Mouse (Mus musculus): ENCODE results near the gene Ddx31. TPM values are rescaled to one million over a fixed set of nuclear protein-coding genes. Genes with fewer than 3 reads are reported as not detected.

Gene Ddx31
- polyA plus RNA-seq, 1 experiment from 2014 or later = 10.5 TPM

DNA sequence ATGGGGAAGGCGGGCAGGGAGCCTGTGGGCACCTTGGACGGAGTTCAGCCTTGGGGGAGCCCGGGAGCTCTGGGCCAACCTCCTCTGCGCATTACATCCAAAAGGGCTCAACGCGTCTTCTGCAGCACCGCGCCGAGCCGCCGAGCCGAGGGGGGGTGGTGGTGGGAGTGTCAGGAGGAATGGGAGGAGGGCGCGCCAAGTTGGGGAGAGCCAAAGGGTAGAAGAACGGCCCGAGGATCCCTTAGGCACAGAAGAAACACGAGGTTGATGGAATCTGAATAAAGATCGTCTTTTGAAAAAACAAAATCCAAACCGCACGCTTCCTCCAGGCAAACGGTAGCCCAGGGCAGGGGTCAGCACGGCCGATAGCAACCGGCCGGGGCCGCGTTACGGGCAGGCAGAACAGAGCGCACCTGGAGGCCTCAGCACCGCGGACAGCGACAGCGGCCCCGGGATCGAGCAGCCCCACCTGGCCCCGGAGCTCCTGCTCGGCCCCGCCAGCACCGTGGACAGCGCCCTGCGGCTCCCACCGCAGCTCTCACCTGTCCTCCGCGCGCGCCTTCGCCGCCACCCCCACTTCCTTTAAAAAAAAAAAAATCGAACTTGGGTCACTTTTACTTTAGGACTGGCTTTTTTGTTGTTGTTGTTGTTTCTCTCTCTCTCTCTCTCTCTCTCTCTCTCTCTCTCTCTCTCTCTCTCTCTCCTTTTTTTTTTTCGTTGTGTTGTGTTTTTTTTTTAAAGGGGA is 75.7 kb downstream of the Ddx31 start:
- under 1% methylated on average over 47 of the region's 50 CpGs for WGBS
- H3K9ac ChIP-seq = 0 out of 2 replicates have a peak overlapping the region, but pooled peaks have one; percentile 32
- H3K27me3 ChIP-seq = peaks cover 99% of the 10 kb centered on the region
- peak overlapping the region; percentile 33 for H3K4me2 ChIP-seq
- peaks cover 36% of the 10 kb centered on the region for H3K4me1 ChIP-seq (replicated peaks)
- H3K9me3 ChIP-seq = no peaks in the 10 kb centered on the region
- H3K36me3 ChIP-seq = no peaks in the 10 kb centered on the region
- no peak overlapping the region for H3K27ac ChIP-seq (replicated peaks)
- no peak for ATAC-seq (ENCODE audit: low read depth)
- peak overlapping the region; percentile 20 for H3K4me3 ChIP-seq

DNA sequence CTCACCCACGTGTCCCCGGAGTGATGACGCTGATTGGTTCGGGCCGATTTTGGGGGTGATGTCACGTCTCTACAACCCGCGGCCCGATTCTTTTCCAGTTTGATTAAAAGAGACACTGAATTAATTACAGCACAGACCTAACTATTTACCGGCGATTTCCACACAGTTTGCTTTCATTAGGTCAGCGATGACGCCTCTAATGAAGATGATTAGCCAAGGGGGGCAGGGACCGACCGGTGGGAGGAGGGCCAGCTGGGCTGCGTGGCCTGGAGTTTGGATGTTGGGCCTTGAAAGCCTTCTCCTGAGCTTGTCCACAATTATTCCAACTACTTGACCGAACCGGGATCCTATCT is 76.3 kb downstream of the Ddx31 start, which contains the start of gene Barhl1:
TSS of gene Barhl1 (minus strand) at position 156 of the 353 bp plus-strand sequence.
- 2% methylated on average over 18 of the region's 18 CpGs for WGBS

DNA sequence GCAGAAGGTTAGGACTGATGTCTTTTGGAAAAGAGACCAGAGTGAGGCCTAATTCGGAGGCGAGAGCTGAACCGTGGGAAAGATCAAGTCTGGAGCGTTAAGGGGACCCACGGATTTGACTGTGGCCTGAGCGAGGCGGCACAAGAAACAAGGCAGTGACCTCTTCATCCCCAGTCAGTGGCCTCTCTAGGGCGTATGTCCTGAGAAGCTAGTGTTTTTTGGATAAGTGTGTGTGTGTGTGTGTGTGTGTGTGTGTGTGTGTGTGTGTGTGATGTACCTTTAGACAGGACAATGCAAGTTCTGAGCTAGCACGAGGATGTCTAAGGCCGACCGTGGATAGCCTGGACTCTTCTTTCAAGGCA is 76.9 kb downstream of the Ddx31 start:
- ATAC-seq (ENCODE audit: low read depth) = no peak
- H3K9me3 ChIP-seq = no peaks in the 10 kb centered on the region
- no peak overlapping the region for H3K27ac ChIP-seq (replicated peaks)
- 0 out of 2 replicates have a peak overlapping the region, but pooled peaks have one; percentile 24 for H3K4me3 ChIP-seq
- 3% methylated on average over 11 of the region's 11 CpGs for WGBS
- H3K36me3 ChIP-seq = no peaks in the 10 kb centered on the region
- peaks cover 24% of the 10 kb centered on the region for H3K4me1 ChIP-seq (replicated peaks)
- no peak overlapping the region for H3K9ac ChIP-seq
- H3K4me2 ChIP-seq = peak overlapping the region; percentile 43
- H3K27me3 ChIP-seq = peaks cover 99% of the 10 kb centered on the region

More for the DNA sequence above, 76.3 kb downstream of the Ddx31 start, which contains the start of gene Barhl1:
- peak within 1 kb of the TSS; percentile 24 for H3K4me3 ChIP-seq
- H3K4me1 ChIP-seq (replicated peaks) = peaks cover 30% of the 10 kb centered on the region
- no peak for ATAC-seq (ENCODE audit: low read depth)
- H3K36me3 ChIP-seq = no peaks in the 10 kb centered on the region
- H3K9me3 ChIP-seq = no peaks in the 10 kb centered on the region
- peak within 1 kb of the TSS; percentile 38; the same call in 1 of the 2 replicates for H3K27ac ChIP-seq (replicated peaks)
- H3K9ac ChIP-seq = peak within 1 kb of the TSS; percentile 43
- H3K27me3 ChIP-seq = peaks cover 99% of the 10 kb centered on the region
- peak within 1 kb of the TSS; percentile 43 for H3K4me2 ChIP-seq

DNA sequence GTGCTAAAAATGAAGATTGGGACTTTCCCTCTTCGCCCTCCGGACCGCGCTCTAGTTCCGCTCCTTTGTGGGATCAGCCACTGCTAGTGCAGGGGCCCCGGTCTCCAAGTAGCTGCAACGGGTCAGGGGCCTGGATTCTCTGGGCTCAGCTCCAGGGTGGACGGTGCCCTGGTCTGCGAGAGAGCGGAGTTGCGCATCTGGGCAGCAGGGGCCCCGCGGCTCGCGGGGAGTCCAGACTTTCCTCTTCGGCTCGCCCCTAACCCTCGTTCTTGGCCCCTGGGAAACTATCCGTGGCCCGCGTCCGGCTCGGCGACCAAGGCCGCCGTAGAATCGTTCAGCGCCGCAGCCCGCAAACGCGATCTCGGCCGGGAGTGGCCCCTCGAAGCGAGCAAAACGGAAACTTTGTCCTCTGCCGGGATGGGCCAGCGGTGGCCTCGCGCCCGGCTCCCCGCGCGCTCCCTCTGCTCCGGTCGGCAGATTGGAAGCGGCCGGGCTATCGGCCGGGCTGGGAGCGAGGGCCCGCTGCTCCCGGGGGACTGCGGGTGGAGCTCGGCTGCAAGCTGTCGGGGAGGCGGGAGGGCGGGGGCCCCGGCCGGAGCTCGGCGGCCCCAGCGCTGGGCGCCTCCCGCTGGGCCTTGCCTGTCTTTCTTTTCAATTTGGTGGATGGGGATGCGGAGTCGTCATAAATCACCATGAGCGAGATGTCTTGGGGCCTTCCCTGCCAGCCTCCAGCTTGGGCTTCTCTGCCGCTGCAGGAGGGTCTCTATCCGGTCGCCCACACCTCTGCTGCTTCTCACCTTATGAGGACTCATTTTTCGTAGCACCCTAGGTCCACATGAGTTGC is 77.5 kb downstream of the Ddx31 start:
- no peak for ATAC-seq (ENCODE audit: low read depth)

DNA sequence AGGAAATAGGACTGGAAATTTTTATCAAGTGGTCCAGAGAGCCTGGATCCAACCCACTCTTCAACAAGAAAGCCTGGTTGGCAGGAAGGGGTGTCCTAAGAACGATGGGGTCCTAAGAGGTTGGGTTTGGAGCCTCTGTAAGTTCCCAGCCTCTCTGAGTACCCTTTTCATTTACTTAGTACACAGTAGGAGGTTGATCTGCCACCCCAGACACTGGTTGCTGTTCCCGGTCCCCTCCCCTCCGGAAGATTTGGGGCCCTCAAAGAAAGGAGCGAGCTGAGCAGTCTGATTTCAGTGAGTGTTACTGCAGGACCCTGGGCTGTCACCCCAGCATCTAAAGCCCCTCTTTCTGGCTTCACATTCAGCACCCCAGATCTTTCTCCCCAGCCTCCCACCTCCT is 78.8 kb downstream of the Ddx31 start:
- Histone ChIP-seq H3K36me3 (no peaks in the 10 kb centered on the region), H3K9me3 (no peaks in the 10 kb centered on the region), H3K9ac (no peak overlapping the region), H3K4me3 (no peak overlapping the region), H3K4me1 (replicated peaks) (peaks cover 20% of the 10 kb centered on the region), H3K4me2 (no peak overlapping the region), H3K27ac (replicated peaks) (no peak overlapping the region), H3K27me3 (peaks cover 97% of the 10 kb centered on the region)
- WGBS = 0% methylated on average over 4 of the region's 4 CpGs
- ATAC-seq (ENCODE audit: low read depth) = no peak

More for the DNA sequence above, 77.5 kb downstream of the Ddx31 start:
- Histone ChIP-seq H3K27ac (replicated peaks) (peak overlapping the region; percentile 38; the same call in 1 of the 2 replicates), H3K4me3 (peak overlapping the region; percentile 24), H3K4me2 (peak overlapping the region; percentile 43), H3K4me1 (replicated peaks) (peaks cover 20% of the 10 kb centered on the region), H3K27me3 (peaks cover 99% of the 10 kb centered on the region), H3K9ac (peak overlapping the region; percentile 43), H3K36me3 (no peaks in the 10 kb centered on the region), H3K9me3 (no peaks in the 10 kb centered on the region)
- WGBS = under 1% methylated on average over 73 of the region's 73 CpGs

DNA sequence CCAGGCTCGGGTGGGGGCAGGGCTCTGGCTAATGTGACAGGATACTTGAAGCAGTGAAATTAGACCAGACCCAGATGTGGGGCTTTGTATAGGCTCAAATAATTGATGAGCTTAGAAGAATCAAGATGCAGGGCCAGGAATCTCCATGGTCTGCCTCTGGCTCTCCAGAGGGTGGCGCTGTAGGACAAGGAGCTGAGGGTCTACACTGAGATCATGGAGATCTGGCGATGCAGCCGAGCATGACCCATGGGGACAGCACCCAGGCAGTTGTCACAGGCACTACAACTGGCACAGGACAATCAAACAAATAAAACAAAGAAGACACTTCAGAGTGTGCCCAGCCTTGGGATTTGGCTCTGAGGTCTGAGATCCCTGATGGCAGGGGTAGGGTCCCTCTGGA is 83.7 kb downstream of the Ddx31 start:
- Histone ChIP-seq H3K27ac (replicated peaks) (no peak overlapping the region), H3K36me3 (no peaks in the 10 kb centered on the region), H3K9ac (no peak overlapping the region), H3K4me2 (no peak overlapping the region), H3K4me1 (replicated peaks) (no peaks in the 10 kb centered on the region), H3K27me3 (peaks cover 86% of the 10 kb centered on the region), H3K9me3 (no peaks in the 10 kb centered on the region), H3K4me3 (no peak overlapping the region)
- WGBS = 0% methylated on average over 4 of the region's 4 CpGs
- peak; percentile 85 for ATAC-seq (ENCODE audit: low read depth)

- no peak overlapping the region for H3K4me2 ChIP-seq
- H3K9ac ChIP-seq = no peak overlapping the region
- H3K27ac ChIP-seq (replicated peaks) = no peak overlapping the region
- peaks cover 1% of the 10 kb centered on the region; the same call in 1 of the 2 replicates for H3K4me1 ChIP-seq (replicated peaks)
- WGBS = 95% methylated on average over 3 of the region's 3 CpGs
- no peak overlapping the region for H3K4me3 ChIP-seq
- H3K36me3 ChIP-seq = no peaks in the 10 kb centered on the region
- H3K27me3 ChIP-seq = peaks cover 45% of the 10 kb centered on the region
- no peaks in the 10 kb centered on the region for H3K9me3 ChIP-seq
- no peak for ATAC-seq (ENCODE audit: low read depth)
Measured at GRCm38 (mm10) chr2:28930571-28930970, 90.4 kb downstream of the Ddx31 start.

DNA sequence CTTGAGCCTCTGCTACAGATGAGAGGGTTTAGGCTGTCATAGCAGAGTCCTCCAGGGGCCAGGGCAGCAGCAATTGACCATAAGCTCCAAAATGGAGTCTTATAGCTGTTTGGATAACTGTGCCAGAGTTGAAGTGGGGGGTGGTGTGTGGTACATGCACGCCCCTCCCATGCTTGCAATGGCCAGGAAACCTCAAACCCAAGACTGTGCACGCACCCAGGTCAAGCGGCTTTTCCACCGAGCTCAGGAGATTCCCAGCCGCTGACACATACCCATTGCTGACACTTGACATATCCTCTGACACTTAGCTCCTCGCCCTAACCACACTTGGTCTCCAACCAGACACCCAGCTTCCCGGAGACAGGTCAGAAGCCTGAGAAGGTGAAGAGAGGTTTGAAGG is 98.8 kb downstream of the Ddx31 start:
- Histone ChIP-seq H3K27me3 (peaks cover 30% of the 10 kb centered on the region), H3K27ac (replicated peaks) (no peak overlapping the region), H3K9ac (no peak overlapping the region), H3K4me1 (replicated peaks) (peaks cover 17% of the 10 kb centered on the region), H3K9me3 (no peaks in the 10 kb centered on the region), H3K36me3 (no peaks in the 10 kb centered on the region), H3K4me2 (no peak overlapping the region), H3K4me3 (no peak overlapping the region)
- no peak for ATAC-seq (ENCODE audit: low read depth)
- WGBS = 84% methylated on average over 7 of the region's 7 CpGs

- H3K4me2 ChIP-seq = peak overlapping the region; percentile 31
- peaks cover 22% of the 10 kb centered on the region for H3K4me1 ChIP-seq (replicated peaks)
- no peak overlapping the region for H3K4me3 ChIP-seq
- H3K27me3 ChIP-seq = peaks cover 54% of the 10 kb centered on the region
- ATAC-seq (ENCODE audit: low read depth) = no peak
- H3K27ac ChIP-seq (replicated peaks) = 0 out of 2 replicates have a peak overlapping the region, but pooled peaks have one; percentile 13
- H3K9ac ChIP-seq = 0 out of 2 replicates have a peak overlapping the region, but pooled peaks have one; percentile 13
- WGBS = 12% methylated on average over 30 of the region's 30 CpGs
- H3K9me3 ChIP-seq = no peaks in the 10 kb centered on the region
- no peaks in the 10 kb centered on the region for H3K36me3 ChIP-seq
Measured at GRCm38 (mm10) chr2:28943666-28944516, 103.7 kb downstream of the Ddx31 start.

- Histone ChIP-seq H3K9ac (no peak overlapping the region), H3K27ac (replicated peaks) (no peak overlapping the region), H3K4me2 (no peak overlapping the region), H3K4me3 (no peak overlapping the region), H3K9me3 (no peaks in the 10 kb centered on the region), H3K4me1 (replicated peaks) (peaks cover 25% of the 10 kb centered on the region), H3K27me3 (peaks cover 55% of the 10 kb centered on the region), H3K36me3 (no peaks in the 10 kb centered on the region)
- 0 out of 2 replicates have a peak, but pooled peaks have one; percentile 52 for ATAC-seq (ENCODE audit: low read depth)
- WGBS = 48% methylated on average over 6 of the region's 6 CpGs
Measured at GRCm38 (mm10) chr2:28945388-28945787, 105.2 kb downstream of the Ddx31 start.

- peaks cover 30% of the 10 kb centered on the region for H3K4me1 ChIP-seq (replicated peaks)
- peaks cover 46% of the 10 kb centered on the region for H3K27me3 ChIP-seq
- no peak overlapping the region for H3K4me3 ChIP-seq
- no peaks in the 10 kb centered on the region for H3K36me3 ChIP-seq
- no peak overlapping the region for H3K9ac ChIP-seq
- no peak overlapping the region for H3K27ac ChIP-seq (replicated peaks)
- H3K4me2 ChIP-seq = no peak overlapping the region
- ATAC-seq (ENCODE audit: low read depth) = no peak
- 63% methylated on average over 3 of the region's 3 CpGs for WGBS
- no peaks in the 10 kb centered on the region for H3K9me3 ChIP-seq
Measured at GRCm38 (mm10) chr2:28946312-28946711, 106.1 kb downstream of the Ddx31 start.

Measured in neural tube, embryonic 13.5 days (tissue).